Mouse (Mus musculus) embryonic facial prominence, embryonic 14.5 days (tissue): ENCODE results near the gene Sbno2. TPM values are rescaled to one million over a fixed set of nuclear protein-coding genes. Genes with fewer than 3 reads are reported as not detected.

Experiments
- ATAC-seq: fragments of 200-750 bp; cut with Nextera tagmentation; 2 replicates; pipeline ENCODE4 v1.8.0; 2017; ENCODE audit warnings: low read depth, moderate number of reproducible peaks, moderate TSS enrichment
- DNase-seq: peaks from one replicate; pipeline ENCODE4 v3.0.0-alpha.2; 2015; ENCODE audit warnings: low spot score
- H3K27ac ChIP-seq: fragments of 300-500 bp; sonication (generic); replicated peaks from 2 replicates; pipeline ENCODE4 v1.5.1; 2014; ENCODE audit warnings: low read depth, mild to moderate bottlenecking, low read length, moderate library complexity
- H3K27me3 ChIP-seq: fragments of 300-500 bp; sonication (generic); replicated peaks from 2 replicates; pipeline ENCODE4 v1.6.1; 2014; ENCODE audit warnings: low read length; ENCODE audit not compliant: control insufficient read depth, insufficient read depth
- H3K36me3 ChIP-seq: fragments of 300-500 bp; sonication (generic); 2 replicates; pipeline ENCODE4 v1.6.1; 2014; ENCODE audit warnings: low read length, mixed read lengths; ENCODE audit not compliant: control insufficient read depth, insufficient read depth
- H3K4me1 ChIP-seq: fragments of 300-500 bp; sonication (generic); 2 replicates; pipeline ENCODE4 v1.6.1; 2014; ENCODE audit warnings: antibody characterized with exemption, low read length; ENCODE audit not compliant: control insufficient read depth, insufficient read depth
- H3K4me2 ChIP-seq: fragments of 300-500 bp; sonication (generic); 2 replicates; pipeline ENCODE4 v1.6.1; 2014; ENCODE audit warnings: low read depth, mild to moderate bottlenecking, low read length, moderate library complexity, mixed read lengths
- H3K4me3 ChIP-seq: fragments of 300-500 bp; sonication (generic); 2 replicates; pipeline ENCODE4 v1.5.1; 2014; ENCODE audit warnings: low read depth, mild to moderate bottlenecking, low read length
- H3K9ac ChIP-seq: fragments of 300-500 bp; sonication (generic); 2 replicates; pipeline ENCODE4 v1.6.1; 2014; ENCODE audit warnings: low read depth, mild to moderate bottlenecking, low read length, moderate library complexity, mixed read lengths
- H3K9me3 ChIP-seq: fragments of 300-500 bp; sonication (generic); 2 replicates; pipeline ENCODE4 v1.6.1; 2016; ENCODE audit warnings: low read length; ENCODE audit not compliant: control insufficient read depth
- WGBS: fragments of 180-500 bp; shearing (Covaris S2); extraction: QIAGEN DNeasy Blood & Tissue Kit; methylation state at CpG from one replicate; pipeline ENCODE4 v1.1.7; 2014; 5-methylcytosine and 5-hydroxymethylcytosine counted together
- polyA plus RNA-seq: library from polyadenylated mRNA; unstranded; fragments of >200 nt; fragmentation: Nextera tagmentation; extraction: Ambion mirVana; gene quantifications from 2 replicates; pipeline ENCODE4 v1.2.1, GENCODE M21; 2014

The Sbno2 gene
- polyA plus RNA-seq: 12.8 and 14.1 TPM in 2 replicates

- H3K27me3 ChIP-seq: no peaks in the 10 kb centered on the region
- no peaks in the 10 kb centered on the region for H3K36me3 ChIP-seq
- ATAC-seq: no peak
- H3K4me1 ChIP-seq: peaks cover 8% of the 10 kb centered on the region
- no peak for DNase-seq
- H3K9me3 ChIP-seq: no peaks in the 10 kb centered on the region
- H3K4me2 ChIP-seq: peak within 1 kb of the TSS; percentile 30
- H3K9ac ChIP-seq: 0 out of 2 replicates have a peak within 1 kb of the TSS, but pooled peaks have one; percentile 21
- no peak within 1 kb of the TSS; the same call in 1 of the 2 replicates for H3K4me3 ChIP-seq
- peak within 1 kb of the TSS; percentile 45 for H3K27ac ChIP-seq
- WGBS: 71% methylated on average over 5 of the region's 5 CpGs
These were observed at the start of gene Sbno2 for GRCm38 (mm10) chr10:80105460-80105859. TSS of gene Sbno2 (minus strand) at chr10:80105571.

DNA sequence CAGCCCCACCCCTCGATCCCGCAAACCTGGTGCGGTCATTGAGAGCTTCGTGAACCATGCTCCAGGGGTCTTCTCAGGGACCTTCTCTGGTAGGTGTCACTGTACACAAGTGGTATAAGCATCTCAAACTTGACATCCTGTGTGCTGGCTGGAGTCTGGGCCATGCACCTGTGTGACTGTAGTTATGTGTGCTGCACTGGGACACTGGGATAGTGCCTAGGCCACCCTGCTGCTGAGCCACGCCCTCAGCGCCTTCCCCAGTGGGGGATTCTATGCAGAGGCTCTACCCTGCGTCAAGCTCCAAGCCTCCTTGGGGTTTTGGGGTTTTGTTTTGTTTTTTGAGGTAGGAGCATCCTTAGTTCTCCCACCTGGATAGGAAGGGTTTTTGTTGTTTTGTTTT, 49.0 kb upstream of the Sbno2 start:
- Histone ChIP-seq H3K9me3 (no peaks in the 10 kb centered on the region), H3K4me2 (no peak overlapping the region), H3K27me3 (no peaks in the 10 kb centered on the region), H3K27ac (0 out of 2 replicates have a peak overlapping the region, but pooled peaks have one; percentile 24), H3K9ac (0 out of 2 replicates have a peak overlapping the region, but pooled peaks have one; percentile 23), H3K4me1 (peaks cover 34% of the 10 kb centered on the region), H3K36me3 (peaks cover 75% of the 10 kb centered on the region), H3K4me3 (no peak overlapping the region)
- DNase-seq (no peak), ATAC-seq (no peak)
- WGBS: 75% methylated on average over 7 of the region's 7 CpGs

DNA sequence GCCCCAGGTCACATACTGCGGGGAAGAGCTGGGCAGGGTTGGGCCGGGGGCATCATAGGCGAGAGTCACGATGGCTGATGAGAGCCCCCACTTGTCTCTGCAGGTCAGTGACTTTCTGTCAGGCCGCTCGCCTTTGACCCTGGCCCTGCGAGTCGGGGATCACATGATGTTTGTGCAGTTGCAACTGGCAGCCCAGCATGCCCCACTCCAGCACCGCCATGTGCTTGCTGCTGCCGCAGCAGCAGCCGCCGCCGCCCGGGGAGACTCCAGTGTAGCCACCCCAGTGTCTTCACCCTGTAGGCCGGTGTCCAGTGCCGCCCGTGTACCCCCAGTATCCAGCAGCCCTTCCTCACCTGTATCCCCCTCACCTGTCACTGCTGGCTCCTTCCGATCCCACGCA, 48.3 kb upstream of the Sbno2 start:
- peak overlapping the region; percentile 11; the same call in 1 of the 2 replicates for H3K9ac ChIP-seq
- DNase-seq: no peak
- peak overlapping the region; percentile 25; the same call in 1 of the 2 replicates for H3K27ac ChIP-seq
- H3K27me3 ChIP-seq: no peaks in the 10 kb centered on the region
- peaks cover 75% of the 10 kb centered on the region for H3K36me3 ChIP-seq
- peaks cover 28% of the 10 kb centered on the region for H3K4me1 ChIP-seq
- H3K4me2 ChIP-seq: peak overlapping the region; percentile 93; the same call in 1 of the 2 replicates
- no peaks in the 10 kb centered on the region for H3K9me3 ChIP-seq
- no peak for ATAC-seq
- peak overlapping the region; percentile 14; the same call in 1 of the 2 replicates for H3K4me3 ChIP-seq
- WGBS: 82% methylated on average over 17 of the region's 19 CpGs

DNA sequence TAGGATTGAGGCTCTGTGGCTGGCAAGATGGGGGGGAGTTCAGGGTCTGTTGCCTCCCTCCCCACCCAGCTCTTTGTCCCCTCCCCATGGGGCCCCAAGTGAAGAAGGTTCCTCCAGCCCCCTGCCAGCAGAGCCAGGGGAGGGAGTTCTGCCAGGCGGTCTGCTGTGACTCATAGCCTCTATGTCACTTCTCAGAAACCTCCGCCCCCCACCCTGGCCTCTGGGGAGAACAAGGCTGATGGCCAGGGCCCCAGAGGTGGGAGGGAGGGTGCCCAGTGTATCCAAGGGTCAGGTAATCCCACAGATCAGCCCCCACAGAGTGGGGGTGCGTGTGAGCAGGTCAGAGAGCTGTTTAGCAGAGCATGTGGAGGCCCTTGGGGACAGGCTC, 47.5 kb upstream of the Sbno2 start:
- peaks cover 23% of the 10 kb centered on the region for H3K4me1 ChIP-seq
- DNase-seq (no peak), ATAC-seq (no peak)
- no peaks in the 10 kb centered on the region for H3K9me3 ChIP-seq
- peak overlapping the region; percentile 98 for H3K9ac ChIP-seq
- H3K27me3 ChIP-seq: no peaks in the 10 kb centered on the region
- 16% methylated on average over 3 of the region's 3 CpGs for WGBS
- peak overlapping the region; percentile 93 for H3K4me2 ChIP-seq
- H3K36me3 ChIP-seq: peaks cover 75% of the 10 kb centered on the region
- H3K4me3 ChIP-seq: peak overlapping the region; percentile 85
- peak overlapping the region; percentile 98 for H3K27ac ChIP-seq

DNA sequence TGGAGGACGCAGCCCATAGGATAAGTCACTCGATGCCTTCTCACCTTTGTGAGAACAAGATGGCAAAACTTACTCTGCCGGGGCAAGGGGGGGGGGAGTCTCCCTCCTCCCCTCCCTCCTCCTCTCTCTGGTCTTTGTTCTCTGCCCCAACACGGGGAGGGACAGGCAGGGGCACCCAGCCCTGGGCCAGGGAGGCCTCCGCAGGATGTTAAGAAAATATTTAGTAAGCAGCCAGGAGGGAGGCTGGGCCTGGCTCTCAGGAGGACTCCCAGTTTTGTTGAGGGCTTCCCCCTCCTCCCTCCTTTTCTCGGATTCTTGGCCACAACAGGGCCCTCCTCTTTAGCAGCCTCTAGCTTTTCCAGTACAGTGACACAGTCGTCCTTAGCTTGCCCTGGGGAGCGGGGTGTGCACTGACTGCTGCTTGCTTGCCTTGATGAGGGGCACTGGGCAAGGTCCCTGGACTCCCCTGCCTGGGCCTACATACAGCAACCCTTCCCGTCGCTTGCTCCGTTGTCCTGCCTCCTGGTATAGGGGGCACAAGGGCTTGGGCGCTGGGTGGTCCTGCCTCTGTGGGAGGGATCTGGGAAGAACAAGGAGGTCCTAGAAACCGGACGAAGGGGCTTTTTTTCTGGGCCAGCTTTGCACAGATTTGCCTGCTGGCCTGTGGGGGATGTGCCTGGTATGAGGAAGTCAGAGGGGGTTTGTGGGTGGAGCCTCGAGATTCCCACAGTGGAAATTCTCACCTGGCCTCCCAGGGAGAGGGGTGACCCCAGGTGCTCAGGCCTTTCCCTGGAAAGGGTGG, 46.9 kb upstream of the Sbno2 start:
- Histone ChIP-seq H3K9me3 (no peaks in the 10 kb centered on the region), H3K9ac (peak overlapping the region; percentile 98), H3K27me3 (no peaks in the 10 kb centered on the region), H3K36me3 (peaks cover 71% of the 10 kb centered on the region), H3K4me2 (peak overlapping the region; percentile 93), H3K27ac (peak overlapping the region; percentile 98), H3K4me3 (peak overlapping the region; percentile 85), H3K4me1 (peaks cover 23% of the 10 kb centered on the region)
- WGBS: 3% methylated on average over 13 of the region's 15 CpGs
- ATAC-seq: no peak
- DNase-seq: peak; percentile 79

GRCm38 (mm10) chr10:80151211-80152034, 46.1 kb upstream of the Sbno2 start:
- Histone ChIP-seq H3K9me3 (no peaks in the 10 kb centered on the region), H3K36me3 (peaks cover 62% of the 10 kb centered on the region)

GRCm38 (mm10) chr10:80150226-80151210, 45.1 kb upstream of the Sbno2 start:
- Histone ChIP-seq H3K27me3 (no peaks in the 10 kb centered on the region), H3K4me1 (peaks cover 18% of the 10 kb centered on the region), H3K27ac (peak overlapping the region; percentile 98), H3K36me3 (peaks cover 60% of the 10 kb centered on the region), H3K9ac (peak overlapping the region; percentile 98), H3K4me2 (peak overlapping the region; percentile 93), H3K4me3 (peak overlapping the region; percentile 85), H3K9me3 (no peaks in the 10 kb centered on the region)
- peak; percentile 81 for DNase-seq
- WGBS: under 1% methylated on average over 32 of the region's 71 CpGs
- ATAC-seq: no peak

More at GRCm38 (mm10) chr10:80151211-80152034, 46.1 kb upstream of the Sbno2 start:
- Histone ChIP-seq H3K4me2 (peak overlapping the region; percentile 93), H3K27ac (peak overlapping the region; percentile 98), H3K4me3 (peak overlapping the region; percentile 85), H3K4me1 (peaks cover 22% of the 10 kb centered on the region), H3K27me3 (no peaks in the 10 kb centered on the region), H3K9ac (peak overlapping the region; percentile 98)
- under 1% methylated on average over 18 of the region's 26 CpGs for WGBS
- DNase-seq (peak; percentile 67), ATAC-seq (no peak)
